9 mouse cellular contexts compared by ENCODE assay signal in genomic region chr19:44332833-44333623, GRCm38 (mm10). TPM values are rescaled to one million over a fixed set of nuclear protein-coding genes. Genes with fewer than 3 reads are reported as not detected.
DNase-seq lines count a peak whose midpoint lies in the region; ATAC-seq and TF ChIP-seq lines count a peak whose summit lies in the region.
"Had no signal": no experiment of that assay in that cellular context is flagged by ENCODE, and none has a peak within 500 bp of the region (broad histone marks: within the 10 kb centered on the region; RNA-seq: fewer than 3 reads in every experiment).

Scd4 (plus strand) TSS chr19:44333092.

- H3K27ac ChIP-seq in embryonic facial prominence, embryonic 10.5 days (replicated peaks) = no peak within 1 kb of the TSS
- no peak within 1 kb of the TSS for H3K27ac ChIP-seq in intestine, postnatal 0 days (ENCODE audit: low read depth, low read length)
- H3K27ac ChIP-seq: limb, embryonic 13.5 days had no signal

- intact Hi-C loops in gastrocnemius, postnatal 36 days (cut with DNase I) = no loop called here

- WGBS in embryonic facial prominence, embryonic 10.5 days = 91% methylated on average over 10 of the region's 10 CpGs
- 83% methylated on average over 10 of the region's 10 CpGs for WGBS in intestine, postnatal 0 days

- no peak within 1 kb of the TSS for H3K4me3 ChIP-seq in embryonic facial prominence, embryonic 10.5 days
- no peak within 1 kb of the TSS for H3K4me3 ChIP-seq in intestine, postnatal 0 days (ENCODE audit: low read depth, low read length)
- H3K4me3 ChIP-seq: limb, embryonic 13.5 days had no signal

- H3K4me1 ChIP-seq in embryonic facial prominence, embryonic 10.5 days = peaks cover 14% of the 10 kb centered on the region
- no peaks in the 10 kb centered on the region for H3K4me1 ChIP-seq in intestine, postnatal 0 days (replicated peaks; ENCODE audit: control insufficient read depth, insufficient read depth, low read length)
- H3K4me1 ChIP-seq: limb, embryonic 13.5 days had no signal

- no peak for ATAC-seq in intestine, postnatal 0 days

- no peak for TF ChIP-seq CTCF in intestine, postnatal 0 days (IDR thresholded peaks at IDR 0.05; ENCODE audit: low read depth)

- H3K36me3 ChIP-seq in embryonic facial prominence, embryonic 10.5 days (replicated peaks) = no peaks in the 10 kb centered on the region
- no peaks in the 10 kb centered on the region for H3K36me3 ChIP-seq in intestine, postnatal 0 days (ENCODE audit: control insufficient read depth, insufficient read depth)
- H3K36me3 ChIP-seq: limb, embryonic 13.5 days had no signal

- no peaks in the 10 kb centered on the region; the same call in 1 of the 2 replicates for H3K27me3 ChIP-seq in embryonic facial prominence, embryonic 10.5 days (replicated peaks; ENCODE audit: low read depth, poor library complexity, severe bottlenecking)
- no peaks in the 10 kb centered on the region for H3K27me3 ChIP-seq in intestine, postnatal 0 days (replicated peaks; ENCODE audit: control insufficient read depth, insufficient read depth, low read length)
- H3K27me3 ChIP-seq: limb, embryonic 13.5 days had no signal

- no peak within 1 kb of the TSS for H3K9ac ChIP-seq in intestine, postnatal 0 days (ENCODE audit: low read depth, low read length)
- H3K9ac ChIP-seq: limb, embryonic 13.5 days had no signal

- peak; percentile 61 for DNase-seq in ovary, adult 18-20 months (ENCODE audit: low spot score)
- no peak for DNase-seq in ovary, postnatal 14 days (ENCODE audit: low spot score)
- DNase-seq in embryonic facial prominence, embryonic 10.5 days (ENCODE audit: low spot score) = peak; percentile 6
- DNase-seq in kidney, postnatal 10 days = peak; percentile 49
- peak; percentile 66 for DNase-seq in testis, postnatal 10 days (ENCODE audit: low spot score)
- no peak for DNase-seq in embryo, embryonic 10.5 days (ENCODE audit: low spot score)
- no peak for DNase-seq in gastrocnemius, postnatal 36 days

- no peak within 1 kb of the TSS for H3K4me2 ChIP-seq in intestine, postnatal 0 days (replicated peaks; ENCODE audit: low read depth)
- H3K4me2 ChIP-seq: limb, embryonic 13.5 days had no signal

- no peaks in the 10 kb centered on the region for H3K9me3 ChIP-seq in embryonic facial prominence, embryonic 10.5 days
- no peaks in the 10 kb centered on the region for H3K9me3 ChIP-seq in intestine, postnatal 0 days (ENCODE audit: control insufficient read depth)
- H3K9me3 ChIP-seq: limb, embryonic 13.5 days had no signal

RNA-seq across cellular contexts. Expression of gene Scd4, which starts in this region (rescaled TPM):
- polyA plus RNA-seq in embryonic facial prominence, embryonic 10.5 days (2016; fragmentation: Nextera tagmentation; extraction: Ambion mirVana) = 0.05 and 0.10 TPM in 2 replicates
- polyA plus RNA-seq in intestine, postnatal 0 days (2015; fragmentation: Nextera tagmentation; extraction: Ambion mirVana) = 0.04 TPM in 1 of 2 replicates, not detected in the other
- total RNA-seq in gastrocnemius, postnatal 36 days (2021) = under 1 TPM; 0.10 to 0.20 TPM

Comparison
In these comparisons a context has a peak if more than half of its experiments do, and no peak if none do; other contexts are left out.
1. DNase-seq: peak in ovary, adult 18-20 months (single experiment), kidney, postnatal 10 days (single experiment) and testis, postnatal 10 days (single experiment); none in ovary, postnatal 14 days (single experiment), embryo, embryonic 10.5 days (single experiment) and gastrocnemius, postnatal 36 days (0 of 2).
2. Peak in DNase-seq in embryonic facial prominence, embryonic 10.5 days; RNA of the gene not detected or under 1 TPM.